Mouse (Mus musculus) hindbrain, embryonic 15.5 days (tissue): Measurements from ENCODE around the gene Tmem273. TPM values are rescaled to one million over a fixed set of nuclear protein-coding genes. Genes with fewer than 3 reads are reported as not detected.

ENCODE experiments used
- ATAC-seq: fragments of 200-750 bp; cut with Nextera tagmentation; 2 replicates; pipeline ENCODE4 v1.8.0; 2017; ENCODE audit warnings: low read depth, moderate number of reproducible peaks, moderate TSS enrichment; ENCODE audit not compliant: low FRiP score
- H3K27ac ChIP-seq: fragments of 300-500 bp; sonication (generic); replicated peaks from 2 replicates; pipeline ENCODE4 v1.5.1; 2015; ENCODE audit warnings: mild to moderate bottlenecking, inconsistent platforms
- H3K27me3 ChIP-seq: fragments of 300-500 bp; sonication (generic); 2 replicates; pipeline ENCODE4 v1.6.1; 2015; ENCODE audit warnings: control low read depth, inconsistent platforms
- H3K36me3 ChIP-seq: fragments of 300-500 bp; sonication (generic); 2 replicates; pipeline ENCODE4 v1.6.1; 2015; ENCODE audit warnings: control low read depth, inconsistent platforms
- H3K4me1 ChIP-seq: fragments of 300-500 bp; sonication (generic); replicated peaks from 2 replicates; pipeline ENCODE4 v1.6.1; 2015; ENCODE audit warnings: control low read depth, inconsistent platforms
- H3K4me2 ChIP-seq: fragments of 300-500 bp; sonication (generic); 2 replicates; pipeline ENCODE4 v1.6.1; 2015; ENCODE audit warnings: moderate library complexity, mild to moderate bottlenecking, inconsistent platforms
- H3K4me3 ChIP-seq: fragments of 300-500 bp; sonication (generic); 2 replicates; pipeline ENCODE4 v1.5.1; 2015; ENCODE audit warnings: mild to moderate bottlenecking, inconsistent platforms
- H3K9ac ChIP-seq: fragments of 300-500 bp; sonication (generic); 2 replicates; pipeline ENCODE4 v1.6.1; 2015; ENCODE audit warnings: inconsistent platforms
- H3K9me3 ChIP-seq: fragments of 300-500 bp; sonication (generic); 2 replicates; pipeline ENCODE4 v1.6.1; 2016; ENCODE audit warnings: control low read depth, inconsistent platforms
- WGBS: fragments of 180-500 bp; shearing (Covaris S2); methylation state at CpG from one replicate; pipeline ENCODE4 v1.1.7; 2015; 5-methylcytosine and 5-hydroxymethylcytosine counted together
- polyA plus RNA-seq: library from polyadenylated mRNA; unstranded; fragments of >200 nt; fragmentation: Nextera tagmentation; extraction: Ambion mirVana; gene quantifications from 2 replicates; pipeline ENCODE4 v1.2.1, GENCODE M21; 2015

The Tmem273 gene
- polyA plus RNA-seq, 1 experiment from 2014 or later = 0.23 TPM

DNA sequence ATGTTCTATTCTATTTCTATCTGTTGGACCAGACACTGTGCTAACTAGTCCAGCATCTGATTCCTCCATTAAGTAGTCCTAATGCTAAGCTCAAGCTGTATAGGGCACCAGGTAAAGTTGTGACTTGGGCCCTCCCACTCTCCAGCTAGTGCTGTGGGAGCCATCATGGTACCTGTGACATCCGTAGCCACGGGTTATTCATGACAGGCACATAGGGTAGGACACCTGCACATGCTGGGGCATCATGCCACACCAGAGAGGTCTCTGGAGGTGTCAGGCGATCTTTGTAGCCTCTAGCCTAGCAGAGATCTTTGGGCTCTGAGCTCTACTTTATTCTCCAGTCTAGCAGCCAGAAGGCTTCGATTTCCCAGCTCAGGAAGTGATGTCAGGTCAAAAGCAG, 2.9 kb upstream of the Tmem273 start:
- 90% methylated on average over 4 of the region's 4 CpGs for WGBS
- Histone ChIP-seq H3K4me1 (no peaks in the 10 kb centered on the region), H3K27ac (no peak overlapping the region), H3K9me3 (no peaks in the 10 kb centered on the region), H3K27me3 (no peaks in the 10 kb centered on the region), H3K4me2 (no peak overlapping the region), H3K36me3 (no peaks in the 10 kb centered on the region), H3K4me3 (no peak overlapping the region), H3K9ac (no peak overlapping the region)
- no peak for ATAC-seq

DNA sequence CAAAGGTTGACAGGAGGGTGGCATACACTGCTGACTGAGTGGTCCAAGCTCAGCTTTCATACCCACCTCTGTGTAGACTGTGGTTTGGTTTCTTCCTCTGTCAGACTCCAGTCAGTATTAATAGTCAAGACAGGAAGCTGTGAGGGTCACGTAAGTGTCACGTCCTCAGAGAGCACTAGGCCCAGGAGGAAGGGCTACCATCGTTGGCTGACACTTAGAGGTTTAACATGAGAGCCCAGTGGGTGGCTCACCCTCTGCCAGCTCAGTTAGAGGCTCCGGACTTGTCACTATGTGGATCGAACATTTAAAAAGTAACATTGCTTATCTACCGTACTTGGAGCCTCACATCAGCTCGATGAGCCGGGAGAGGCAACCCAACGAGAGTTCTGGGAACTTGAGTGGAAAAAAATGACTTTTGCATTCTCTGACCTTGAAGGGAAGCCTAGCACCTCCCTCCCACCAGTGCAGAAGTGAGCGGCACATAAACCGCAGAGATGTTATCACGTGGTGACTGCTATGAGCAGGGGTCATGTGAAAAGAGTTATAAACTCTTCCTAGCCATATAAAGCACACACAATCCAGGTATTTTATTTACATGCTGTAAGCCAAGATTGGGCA, 1.5 kb upstream of the Tmem273 start:
- no peak overlapping the region for H3K4me3 ChIP-seq
- ATAC-seq = no peak

DNA sequence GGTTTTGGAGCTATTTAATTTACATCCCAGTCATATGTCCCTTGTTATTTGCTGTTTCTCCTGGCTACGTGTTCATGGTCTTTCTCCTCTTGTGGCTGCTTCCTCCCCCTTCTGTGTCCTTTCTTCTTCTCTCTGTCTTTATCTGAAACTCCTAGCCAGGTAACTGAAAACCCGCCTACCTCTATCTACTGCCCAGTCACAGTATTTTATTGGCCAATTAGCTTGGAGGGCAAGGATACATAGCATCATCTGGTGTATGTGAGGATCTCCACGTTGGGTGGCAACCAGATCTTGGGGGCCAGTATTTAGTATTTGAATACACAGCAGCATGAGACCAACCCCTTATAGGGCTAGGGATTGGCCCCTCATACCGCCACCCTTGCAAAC, 1.0 kb upstream of the Tmem273 start:
- Histone ChIP-seq H3K9ac (no peak overlapping the region), H3K4me3 (no peak overlapping the region), H3K36me3 (no peaks in the 10 kb centered on the region), H3K27me3 (no peaks in the 10 kb centered on the region), H3K9me3 (no peaks in the 10 kb centered on the region), H3K27ac (no peak overlapping the region), H3K4me2 (no peak overlapping the region), H3K4me1 (no peaks in the 10 kb centered on the region)
- WGBS = 85% methylated on average over 4 of the region's 4 CpGs
- no peak for ATAC-seq

More for the DNA sequence above, 1.5 kb upstream of the Tmem273 start:
- no peaks in the 10 kb centered on the region for H3K4me1 ChIP-seq
- no peaks in the 10 kb centered on the region for H3K36me3 ChIP-seq
- 85% methylated on average over 12 of the region's 12 CpGs for WGBS
- H3K9me3 ChIP-seq = no peaks in the 10 kb centered on the region
- no peak overlapping the region for H3K9ac ChIP-seq
- no peak overlapping the region for H3K4me2 ChIP-seq
- no peaks in the 10 kb centered on the region for H3K27me3 ChIP-seq
- H3K27ac ChIP-seq = no peak overlapping the region

DNA sequence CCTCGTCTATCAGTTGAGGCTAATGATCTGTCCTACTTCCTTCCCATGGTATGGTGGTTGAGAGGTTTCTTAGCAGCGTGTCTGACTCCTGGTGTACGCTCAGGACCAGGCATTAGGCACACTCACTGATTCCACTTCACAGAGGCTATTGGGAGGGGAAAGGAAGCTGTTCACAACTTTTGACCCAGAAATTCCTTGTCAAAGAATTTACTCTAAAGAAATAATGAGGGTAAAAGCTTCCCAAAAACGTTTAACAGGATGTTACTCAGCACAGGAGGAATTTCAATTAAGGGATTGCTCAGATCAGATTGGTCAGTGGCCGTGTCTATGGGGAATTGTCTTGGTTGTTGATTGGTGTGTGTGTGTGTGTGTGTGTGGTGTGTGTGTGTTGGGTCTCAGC, 1.9 kb downstream of the Tmem273 start:
- Histone ChIP-seq H3K36me3 (no peaks in the 10 kb centered on the region), H3K27ac (no peak overlapping the region), H3K9me3 (no peaks in the 10 kb centered on the region), H3K4me3 (no peak overlapping the region), H3K27me3 (no peaks in the 10 kb centered on the region), H3K4me1 (no peaks in the 10 kb centered on the region), H3K4me2 (no peak overlapping the region), H3K9ac (no peak overlapping the region)
- WGBS = 58% methylated on average over 5 of the region's 5 CpGs
- ATAC-seq = no peak

DNA sequence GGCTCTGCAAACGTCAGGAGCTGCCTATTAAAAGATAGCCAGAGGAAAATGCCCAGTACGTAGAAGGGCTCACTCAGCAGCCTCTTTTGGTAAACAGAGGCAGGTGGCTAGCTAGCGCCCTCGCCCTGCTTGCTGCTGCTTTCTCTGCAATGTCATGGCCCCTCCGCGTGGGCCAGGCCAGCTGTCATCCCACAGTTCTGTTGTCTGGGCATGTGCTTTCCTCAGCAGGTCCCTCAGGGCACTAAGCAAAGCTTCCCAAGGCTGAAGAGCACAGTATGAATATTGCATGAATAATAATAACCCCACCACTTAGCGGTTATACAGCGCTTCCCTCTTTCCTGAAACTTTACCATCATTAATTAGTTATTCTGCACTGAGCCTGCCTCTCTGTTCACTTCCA, 10.6 kb downstream of the Tmem273 start:
- no peak for ATAC-seq
- H3K4me1 ChIP-seq = no peaks in the 10 kb centered on the region; the same call in 1 of the 2 replicates
- H3K9ac ChIP-seq = no peak overlapping the region
- 33% methylated on average over 8 of the region's 8 CpGs for WGBS
- no peak overlapping the region for H3K4me3 ChIP-seq
- no peaks in the 10 kb centered on the region for H3K9me3 ChIP-seq
- no peak overlapping the region for H3K4me2 ChIP-seq
- H3K27me3 ChIP-seq = no peaks in the 10 kb centered on the region
- H3K27ac ChIP-seq = no peak overlapping the region
- no peaks in the 10 kb centered on the region for H3K36me3 ChIP-seq

DNA sequence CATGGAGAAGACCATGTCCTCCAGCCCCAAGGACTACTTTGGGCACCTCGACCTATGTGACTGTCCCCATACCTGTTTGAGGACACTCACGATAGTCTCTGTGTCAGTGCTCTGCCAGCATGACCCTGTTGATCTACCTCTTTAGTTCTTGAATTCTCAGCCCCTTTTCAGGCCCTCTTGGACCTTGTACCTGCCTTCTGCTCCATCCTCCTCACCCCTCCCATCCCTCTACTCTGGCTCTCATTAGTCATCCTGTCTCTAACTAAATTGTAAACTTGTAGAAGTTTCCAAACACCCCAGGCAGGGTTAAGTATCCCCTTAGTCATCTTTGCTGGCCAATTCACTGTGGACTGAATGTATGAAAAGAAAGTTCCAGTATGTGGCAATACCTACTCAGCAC, 12.0 kb downstream of the Tmem273 start:
- Histone ChIP-seq H3K36me3 (no peaks in the 10 kb centered on the region), H3K4me2 (no peak overlapping the region), H3K27ac (no peak overlapping the region), H3K9me3 (no peaks in the 10 kb centered on the region), H3K9ac (no peak overlapping the region), H3K4me1 (no peaks in the 10 kb centered on the region; the same call in 1 of the 2 replicates), H3K27me3 (no peaks in the 10 kb centered on the region), H3K4me3 (no peak overlapping the region)
- 82% methylated on average over 2 of the region's 2 CpGs for WGBS
- ATAC-seq = no peak

DNA sequence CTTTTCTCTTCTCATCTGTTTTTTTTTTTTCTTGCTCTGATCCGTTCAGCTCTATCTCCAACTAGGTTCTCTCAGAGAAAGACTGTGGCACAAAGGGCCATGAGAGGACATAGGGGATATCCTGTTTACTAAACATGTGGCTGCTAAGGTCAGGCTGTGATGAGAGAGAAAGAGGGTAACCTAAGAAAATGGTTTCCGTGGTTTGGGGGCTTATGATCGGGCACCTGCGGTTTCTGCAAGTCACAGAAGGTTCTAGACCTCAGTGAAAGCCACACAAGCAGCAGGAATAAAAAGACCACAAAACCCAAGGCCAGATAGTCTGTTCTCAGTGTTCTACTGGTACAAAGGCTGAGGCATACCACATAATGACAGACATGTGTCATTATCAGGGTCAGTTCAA, 12.6 kb downstream of the Tmem273 start:
- Histone ChIP-seq H3K36me3 (no peaks in the 10 kb centered on the region), H3K4me1 (no peaks in the 10 kb centered on the region; the same call in 1 of the 2 replicates), H3K27ac (no peak overlapping the region), H3K4me3 (no peak overlapping the region), H3K27me3 (no peaks in the 10 kb centered on the region), H3K9ac (no peak overlapping the region), H3K4me2 (no peak overlapping the region), H3K9me3 (no peaks in the 10 kb centered on the region)
- ATAC-seq = no peak
- 84% methylated on average over 4 of the region's 4 CpGs for WGBS

DNA sequence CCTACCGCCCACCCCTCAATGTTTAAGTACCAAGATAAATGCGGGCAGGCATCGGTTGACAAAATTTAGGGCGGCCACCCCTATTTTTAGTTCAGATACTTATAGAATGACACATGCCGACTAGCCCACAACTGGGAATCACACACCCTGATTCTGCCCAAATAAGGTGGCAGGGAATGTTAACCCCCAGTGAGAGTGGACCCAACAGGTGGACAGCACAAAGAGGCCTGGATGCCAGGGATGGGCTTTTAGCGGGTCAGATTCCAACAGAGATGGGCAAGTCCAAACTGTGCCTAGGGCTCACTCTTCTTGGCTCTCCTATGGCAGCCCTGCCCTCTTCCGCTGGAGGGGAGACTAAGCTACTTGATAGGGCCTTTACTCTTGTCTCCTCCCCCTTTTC, 14.3 kb downstream of the Tmem273 start:
- no peak for ATAC-seq
- H3K27ac ChIP-seq = no peak overlapping the region
- H3K4me3 ChIP-seq = no peak overlapping the region
- H3K9ac ChIP-seq = no peak overlapping the region
- H3K4me1 ChIP-seq = no peaks in the 10 kb centered on the region; the same call in 1 of the 2 replicates
- no peaks in the 10 kb centered on the region for H3K9me3 ChIP-seq
- no peaks in the 10 kb centered on the region for H3K36me3 ChIP-seq
- no peak overlapping the region for H3K4me2 ChIP-seq
- 95% methylated on average over 7 of the region's 7 CpGs for WGBS
- H3K27me3 ChIP-seq = no peaks in the 10 kb centered on the region

DNA sequence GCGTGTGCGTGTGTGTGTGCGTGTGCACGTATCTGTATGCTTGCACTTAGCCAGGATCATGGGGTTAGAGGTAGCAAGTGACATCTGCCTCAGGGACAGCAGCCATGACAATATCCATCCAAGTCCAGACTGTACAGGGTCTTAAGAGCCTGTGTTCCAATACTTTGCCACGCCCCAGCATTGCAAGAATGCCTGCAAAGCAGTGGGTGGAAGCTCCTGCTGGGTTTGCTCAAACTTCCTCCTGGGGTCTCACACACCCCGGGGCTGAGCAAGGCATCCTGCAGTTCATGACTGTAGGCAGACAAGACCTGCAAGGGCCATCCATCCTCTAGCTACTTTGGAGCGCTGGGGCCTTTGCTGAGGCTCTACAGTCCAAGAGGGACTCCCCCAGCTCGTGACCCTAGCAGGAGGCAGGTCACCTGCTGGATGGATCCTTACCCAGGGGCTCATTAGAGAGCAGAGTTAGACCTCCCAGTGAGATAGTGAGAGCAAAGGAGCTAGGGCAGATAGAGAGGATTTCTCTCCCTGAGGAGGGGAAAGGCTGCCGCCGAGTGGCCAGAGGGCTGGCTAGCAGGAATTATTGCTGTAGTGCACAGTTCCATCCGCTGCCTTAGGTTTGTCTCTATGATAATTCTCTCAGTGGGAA, 15.4 kb downstream of the Tmem273 start:
- WGBS = 66% methylated on average over 11 of the region's 11 CpGs
- ATAC-seq = no peak; the same call in 1 of the 2 replicates
- H3K27ac ChIP-seq = no peak overlapping the region
- no peak overlapping the region for H3K4me2 ChIP-seq
- no peaks in the 10 kb centered on the region for H3K27me3 ChIP-seq
- no peaks in the 10 kb centered on the region for H3K9me3 ChIP-seq
- no peak overlapping the region for H3K9ac ChIP-seq
- no peaks in the 10 kb centered on the region; the same call in 1 of the 2 replicates for H3K4me1 ChIP-seq
- H3K36me3 ChIP-seq = no peaks in the 10 kb centered on the region
- no peak overlapping the region for H3K4me3 ChIP-seq

DNA sequence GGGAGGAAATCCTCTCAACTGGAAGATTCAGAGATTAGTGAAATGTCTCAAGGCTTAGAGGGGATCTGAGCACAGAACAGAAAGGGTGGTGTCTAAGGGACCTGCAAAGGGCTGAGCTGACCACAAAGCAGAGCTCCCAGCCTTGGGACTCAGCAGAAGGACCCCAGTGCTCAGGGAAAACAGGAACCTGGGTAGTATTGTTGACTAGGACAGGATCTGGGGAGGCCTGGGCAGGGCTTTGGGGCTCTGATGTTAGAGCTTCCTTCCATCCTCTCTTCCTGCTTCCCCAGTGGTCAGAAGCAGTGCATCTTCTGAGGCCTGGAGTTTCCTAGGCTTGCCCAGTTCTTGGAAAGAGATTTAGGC, 15.9 kb downstream of the Tmem273 start:
- Histone ChIP-seq H3K27ac (no peak overlapping the region), H3K4me3 (no peak overlapping the region), H3K27me3 (no peaks in the 10 kb centered on the region), H3K4me2 (no peak overlapping the region), H3K36me3 (no peaks in the 10 kb centered on the region), H3K9me3 (no peaks in the 10 kb centered on the region), H3K4me1 (no peaks in the 10 kb centered on the region), H3K9ac (no peak overlapping the region)
- no peak for ATAC-seq

DNA sequence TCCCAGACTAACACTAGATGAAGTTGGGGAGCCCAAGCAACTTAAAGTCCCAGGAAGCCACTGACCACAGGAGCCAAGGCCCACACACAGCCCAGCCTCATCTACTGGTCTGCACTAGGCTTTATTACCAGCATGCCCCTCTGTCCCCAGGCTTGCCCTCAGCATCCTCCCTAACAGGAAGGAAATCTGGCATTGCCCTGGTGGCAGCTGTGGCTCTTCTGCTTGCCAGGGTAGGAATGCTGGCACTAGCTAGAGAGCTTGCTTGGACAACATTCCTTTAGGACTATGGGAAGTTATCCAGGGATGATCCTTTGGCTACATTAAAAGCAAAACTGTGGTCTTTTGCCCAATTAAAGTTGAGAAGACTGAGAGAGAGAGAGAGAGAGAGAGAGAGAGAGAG, 24.3 kb downstream of the Tmem273 start:
- no peak for ATAC-seq
- Histone ChIP-seq H3K4me2 (no peak overlapping the region), H3K4me3 (no peak overlapping the region), H3K9ac (no peak overlapping the region), H3K9me3 (no peaks in the 10 kb centered on the region), H3K36me3 (no peaks in the 10 kb centered on the region), H3K27ac (no peak overlapping the region), H3K27me3 (no peaks in the 10 kb centered on the region), H3K4me1 (no peaks in the 10 kb centered on the region)

DNA sequence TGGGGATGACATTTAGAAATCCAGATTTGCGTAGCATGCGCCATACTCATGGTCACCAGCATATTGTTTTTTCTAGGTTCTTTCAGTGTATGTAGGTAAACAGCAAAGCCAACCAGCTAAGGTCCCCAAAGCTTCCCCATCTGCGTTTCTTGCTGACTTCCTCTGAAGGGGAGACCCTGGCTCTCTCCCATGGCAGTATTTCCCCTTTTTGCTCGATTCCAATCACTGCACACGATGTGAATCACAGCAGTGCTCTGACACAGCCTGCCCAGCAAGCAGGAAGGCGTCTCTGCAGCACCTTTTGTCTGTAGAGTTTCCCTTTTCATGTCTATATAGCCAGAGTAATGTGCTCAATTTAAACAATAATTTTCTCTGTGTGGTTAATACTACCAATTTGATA, 26.7 kb downstream of the Tmem273 start:
- Histone ChIP-seq H3K4me1 (no peaks in the 10 kb centered on the region), H3K27ac (no peak overlapping the region), H3K9me3 (no peaks in the 10 kb centered on the region), H3K4me3 (no peak overlapping the region), H3K36me3 (no peaks in the 10 kb centered on the region), H3K4me2 (no peak overlapping the region), H3K9ac (no peak overlapping the region), H3K27me3 (no peaks in the 10 kb centered on the region)
- 64% methylated on average over 6 of the region's 6 CpGs for WGBS
- no peak for ATAC-seq

DNA sequence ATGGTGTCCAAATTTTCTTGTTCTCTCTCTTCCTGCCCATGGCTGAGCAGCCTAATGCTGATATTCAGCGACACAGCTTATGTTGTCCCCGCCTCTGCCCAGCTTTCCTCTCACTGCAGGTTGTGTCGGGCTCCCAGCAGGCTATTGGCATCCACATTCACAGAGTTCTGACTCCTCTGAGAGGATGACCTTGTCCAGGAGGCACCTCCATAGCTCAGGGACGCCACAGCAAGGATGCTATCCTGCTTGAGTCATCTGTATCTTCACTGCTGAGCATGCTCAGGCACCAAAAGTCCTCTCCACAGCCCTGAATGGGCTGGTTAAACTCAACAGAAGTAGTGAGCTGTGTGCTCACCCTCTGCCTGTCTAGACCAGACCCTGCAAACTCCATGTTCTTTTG, 29.2 kb downstream of the Tmem273 start:
- no peak for ATAC-seq
- Histone ChIP-seq H3K36me3 (no peaks in the 10 kb centered on the region), H3K9ac (no peak overlapping the region), H3K27ac (no peak overlapping the region), H3K4me2 (no peak overlapping the region), H3K27me3 (no peaks in the 10 kb centered on the region), H3K4me1 (0 out of 2 replicates have a peak, but pooled peaks cover 4% of the 10 kb centered on the region), H3K9me3 (no peaks in the 10 kb centered on the region), H3K4me3 (no peak overlapping the region)
- WGBS = 68% methylated on average over 4 of the region's 4 CpGs
